Mouse (Mus musculus) stomach, embryonic 15.5 days (tissue): Measurements from ENCODE around the gene Iqgap2. TPM values are rescaled to one million over a fixed set of nuclear protein-coding genes. Genes with fewer than 3 reads are reported as not detected.

ENCODE experiments used
- ATAC-seq: fragments of 200-750 bp; cut with Nextera tagmentation; 2 replicates; pipeline ENCODE4 v1.8.0; 2017; ENCODE audit warnings: low read depth, moderate number of reproducible peaks, moderate TSS enrichment; ENCODE audit not compliant: insufficient read depth, low FRiP score
- H3K27ac ChIP-seq: fragments of 300-500 bp; sonication (generic); 2 replicates; pipeline ENCODE4 v1.5.1; 2015; ENCODE audit warnings: mild to moderate bottlenecking, inconsistent platforms
- H3K27me3 ChIP-seq: fragments of 300-500 bp; sonication (generic); replicated peaks from 2 replicates; pipeline ENCODE4 v1.6.1; 2015; ENCODE audit warnings: inconsistent platforms
- H3K36me3 ChIP-seq: fragments of 300-500 bp; sonication (generic); 2 replicates; pipeline ENCODE4 v1.6.1; 2015; ENCODE audit warnings: inconsistent platforms
- H3K4me1 ChIP-seq: fragments of 300-500 bp; sonication (generic); 2 replicates; pipeline ENCODE4 v1.6.1; 2015; ENCODE audit warnings: inconsistent platforms
- H3K4me2 ChIP-seq: fragments of 300-500 bp; sonication (generic); 2 replicates; pipeline ENCODE4 v1.6.1; 2015; ENCODE audit warnings: mild to moderate bottlenecking, inconsistent platforms
- H3K4me3 ChIP-seq: fragments of 300-500 bp; sonication (generic); replicated peaks from 2 replicates; pipeline ENCODE4 v1.5.1; 2015; ENCODE audit warnings: inconsistent platforms
- H3K9ac ChIP-seq: fragments of 300-500 bp; sonication (generic); 2 replicates; pipeline ENCODE4 v1.6.1; 2015; ENCODE audit warnings: inconsistent platforms
- H3K9me3 ChIP-seq: fragments of 300-500 bp; sonication (generic); 2 replicates; pipeline ENCODE4 v1.6.1; 2016; ENCODE audit warnings: inconsistent platforms
- WGBS: fragments of 180-500 bp; shearing (Covaris S2); methylation state at CpG from one replicate; pipeline ENCODE4 v1.1.7; 2015; 5-methylcytosine and 5-hydroxymethylcytosine counted together
- polyA plus RNA-seq: library from polyadenylated mRNA; unstranded; fragments of >200 nt; fragmentation: Nextera tagmentation; extraction: Ambion mirVana; gene quantifications from 2 replicates; pipeline ENCODE4 v1.2.1, GENCODE M21; 2015

Iqgap2 gene
- polyA plus RNA-seq, 1 experiment from 2014 or later, result 20.3 TPM

DNA sequence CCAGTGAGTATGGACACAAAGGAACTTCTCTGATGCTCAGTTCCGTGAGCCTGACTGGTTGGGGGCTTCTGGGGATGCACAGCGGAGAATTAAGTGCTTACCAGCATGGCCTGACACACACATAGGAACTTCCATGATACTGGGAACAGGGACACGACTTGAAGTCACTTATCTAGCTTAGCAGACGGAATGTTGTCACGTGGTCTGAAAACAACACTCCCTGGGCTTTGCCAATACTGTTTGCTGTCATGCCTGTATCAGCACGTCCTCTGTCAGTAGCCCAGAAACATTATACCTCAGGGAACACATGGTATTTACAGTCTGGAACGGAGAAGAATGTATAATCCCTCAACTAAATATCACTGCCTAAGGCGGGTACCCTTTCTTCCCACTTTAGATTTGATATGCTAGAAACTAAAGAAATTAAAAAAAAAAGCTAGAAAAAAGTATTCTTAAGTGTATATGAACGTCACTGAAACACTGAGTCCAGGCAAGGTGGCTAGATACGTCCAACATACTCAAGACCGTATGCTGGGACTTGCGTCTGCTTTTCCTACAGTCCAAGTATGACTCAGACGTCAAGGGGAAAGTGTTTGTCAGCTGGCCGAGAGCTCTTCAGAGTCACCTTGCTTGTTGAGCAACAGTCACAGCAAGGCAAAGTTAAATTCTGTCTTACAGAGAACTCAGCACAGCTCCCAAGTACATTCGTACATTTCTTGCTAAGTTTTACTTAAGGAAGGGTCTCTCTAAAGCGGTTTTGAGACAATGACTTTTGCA, 280.7 kb downstream of the Iqgap2 start:
- H3K9me3 ChIP-seq, result no peaks in the 10 kb centered on the region
- H3K4me2 ChIP-seq, result no peak overlapping the region
- no peak overlapping the region for H3K27ac ChIP-seq
- no peaks in the 10 kb centered on the region for H3K27me3 ChIP-seq
- H3K36me3 ChIP-seq, result no peaks in the 10 kb centered on the region
- no peaks in the 10 kb centered on the region; the same call in 1 of the 2 replicates for H3K4me1 ChIP-seq
- H3K9ac ChIP-seq, result no peak overlapping the region
- WGBS, result 78% methylated on average over 16 of the region's 16 CpGs
- no peak overlapping the region for H3K4me3 ChIP-seq
- ATAC-seq, result peak; percentile 80; the same call in 1 of the 2 replicates

DNA sequence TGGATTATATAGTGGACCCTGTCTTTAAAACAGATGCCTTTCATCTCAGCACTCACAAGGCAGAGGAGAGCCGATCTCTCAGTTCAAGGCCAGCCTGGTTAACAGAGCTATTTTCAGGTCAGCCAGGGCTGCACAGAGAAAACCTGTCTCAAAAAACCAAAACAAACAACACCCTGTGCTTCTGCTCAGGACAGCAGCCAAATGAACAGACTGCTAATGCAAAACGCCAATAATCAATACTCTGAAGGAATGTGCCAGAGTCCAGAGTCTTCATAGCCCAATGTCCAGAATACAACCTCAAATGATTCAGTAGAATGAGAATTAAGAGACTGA, 282.7 kb downstream of the Iqgap2 start:
- Histone ChIP-seq H3K9ac (no peak overlapping the region), H3K27ac (no peak overlapping the region), H3K27me3 (no peaks in the 10 kb centered on the region), H3K4me2 (no peak overlapping the region), H3K9me3 (no peaks in the 10 kb centered on the region), H3K4me1 (no peaks in the 10 kb centered on the region), H3K4me3 (no peak overlapping the region), H3K36me3 (peaks cover 6% of the 10 kb centered on the region; the same call in 1 of the 2 replicates)
- whole genome bisulfite sequencing, result 76% methylated on average over 2 of the region's 2 CpGs
- ATAC-seq, result no peak

DNA sequence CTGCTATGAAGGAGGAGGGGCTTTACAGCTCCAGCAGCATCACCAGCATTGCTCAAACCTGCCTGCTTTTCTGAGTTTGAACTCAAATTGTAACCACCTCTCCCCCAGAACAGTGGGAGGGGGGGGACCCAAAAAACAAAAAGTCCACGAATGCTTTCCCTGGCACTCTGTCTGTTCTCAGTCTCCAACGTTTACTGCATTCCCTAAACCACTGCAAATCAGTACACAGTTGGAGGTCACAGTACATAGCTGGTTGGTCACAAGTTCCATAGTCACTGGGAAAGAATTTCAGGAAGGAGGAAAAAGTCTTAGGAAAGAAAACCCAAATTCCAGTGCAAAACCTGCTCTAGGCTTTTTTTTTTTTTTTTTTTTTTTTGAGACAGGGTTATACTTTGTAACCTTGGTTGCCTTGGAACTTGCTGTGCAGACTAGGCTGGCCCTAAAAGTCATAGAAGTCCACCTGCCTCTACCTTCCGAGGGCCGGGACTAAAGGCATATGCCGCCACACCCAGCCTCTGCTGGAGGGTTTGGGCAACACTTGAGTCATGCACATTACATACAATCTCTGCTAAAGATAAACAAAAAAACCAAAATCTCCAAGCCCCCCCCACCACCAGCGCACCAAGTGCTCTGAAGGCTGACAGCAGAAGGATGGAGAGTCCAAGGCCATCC, 283.2 kb downstream of the Iqgap2 start:
- 69% methylated on average over 6 of the region's 6 CpGs for WGBS
- Histone ChIP-seq H3K4me2 (no peak overlapping the region), H3K27me3 (no peaks in the 10 kb centered on the region), H3K4me1 (no peaks in the 10 kb centered on the region), H3K9ac (no peak overlapping the region), H3K27ac (no peak overlapping the region), H3K4me3 (no peak overlapping the region), H3K9me3 (no peaks in the 10 kb centered on the region), H3K36me3 (peaks cover 10% of the 10 kb centered on the region)
- ATAC-seq, result no peak

DNA sequence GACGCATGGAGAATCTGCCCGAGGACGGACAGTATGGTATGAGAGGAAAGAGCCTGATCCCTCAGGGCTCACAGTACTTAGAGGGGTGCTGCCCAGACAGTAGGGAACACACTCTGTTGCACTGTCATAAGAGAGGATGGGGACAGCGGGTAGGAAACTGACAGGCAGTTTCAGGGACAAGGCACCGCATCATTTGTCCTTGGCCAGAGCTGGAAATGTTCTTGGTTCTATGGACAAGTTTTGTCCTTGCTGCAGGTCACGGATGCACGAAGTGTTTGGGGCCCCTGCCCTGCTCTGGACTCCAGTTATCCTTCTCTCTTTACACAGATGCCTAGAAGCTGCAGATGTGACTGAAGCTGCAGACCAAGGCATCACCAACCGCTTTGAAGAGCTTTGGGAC, 284.7 kb downstream of the Iqgap2 start:
- no peak overlapping the region for H3K4me3 ChIP-seq
- no peak overlapping the region for H3K4me2 ChIP-seq
- peaks cover 17% of the 10 kb centered on the region for H3K36me3 ChIP-seq
- 94% methylated on average over 8 of the region's 8 CpGs for WGBS
- H3K9ac ChIP-seq, result no peak overlapping the region
- H3K4me1 ChIP-seq, result no peaks in the 10 kb centered on the region
- no peaks in the 10 kb centered on the region for H3K27me3 ChIP-seq
- ATAC-seq, result no peak
- H3K9me3 ChIP-seq, result no peaks in the 10 kb centered on the region
- no peak overlapping the region for H3K27ac ChIP-seq

DNA sequence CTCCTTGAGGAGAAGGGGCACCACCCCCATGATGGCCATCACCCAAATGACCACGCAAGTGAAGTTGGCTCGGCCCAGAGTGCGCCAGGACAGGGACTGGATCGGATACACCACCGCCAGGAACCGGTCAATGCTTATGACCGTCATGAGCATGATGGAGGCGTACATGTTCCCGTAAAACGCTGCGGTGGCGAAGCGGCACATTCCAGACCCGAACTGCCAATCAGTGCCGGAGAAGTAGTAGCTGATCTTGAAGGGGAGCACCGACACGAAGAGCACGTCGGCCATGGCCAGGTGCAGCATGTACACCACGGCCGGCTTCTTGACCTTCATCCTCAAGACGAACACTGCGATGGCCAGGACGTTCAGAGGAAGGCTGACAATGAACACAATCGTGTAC, 287.4 kb downstream of the Iqgap2 start:
- 97% methylated on average over 25 of the region's 25 CpGs for WGBS
- H3K9ac ChIP-seq, result no peak overlapping the region
- no peak for ATAC-seq
- no peaks in the 10 kb centered on the region for H3K4me1 ChIP-seq
- H3K4me3 ChIP-seq, result no peak overlapping the region
- no peaks in the 10 kb centered on the region for H3K27me3 ChIP-seq
- H3K36me3 ChIP-seq, result peaks cover 17% of the 10 kb centered on the region
- H3K27ac ChIP-seq, result no peak overlapping the region
- H3K9me3 ChIP-seq, result no peaks in the 10 kb centered on the region
- H3K4me2 ChIP-seq, result no peak overlapping the region

DNA sequence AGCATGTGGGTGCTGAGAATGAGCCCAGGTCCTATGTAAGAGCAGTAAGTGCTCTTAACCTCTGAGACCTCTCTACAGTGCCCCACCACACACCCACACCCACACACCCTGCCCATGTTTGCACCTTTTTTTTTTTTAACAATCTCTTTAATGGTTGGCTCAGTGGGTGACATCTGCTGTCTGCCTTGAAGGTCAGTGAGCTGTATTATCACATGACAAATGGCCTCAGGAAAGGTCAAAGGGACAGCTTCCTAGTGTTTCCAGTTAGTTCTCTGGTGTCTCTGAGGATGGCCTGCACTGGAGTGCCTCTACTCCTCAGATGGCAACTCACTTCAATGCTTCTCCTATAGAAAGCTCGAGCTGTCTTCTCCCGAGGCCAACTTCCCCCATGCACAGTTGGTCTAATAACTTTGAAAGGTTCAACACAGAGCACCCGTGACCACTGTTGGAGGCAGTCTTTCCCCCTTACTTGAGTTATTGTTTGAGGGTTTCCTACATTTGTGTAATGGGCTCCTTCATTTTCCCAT, 291.8 kb downstream of the Iqgap2 start:
- Histone ChIP-seq H3K27ac (no peak overlapping the region), H3K4me1 (no peaks in the 10 kb centered on the region), H3K4me2 (no peak overlapping the region), H3K9me3 (no peaks in the 10 kb centered on the region), H3K27me3 (no peaks in the 10 kb centered on the region), H3K36me3 (peaks cover 17% of the 10 kb centered on the region), H3K4me3 (no peak overlapping the region), H3K9ac (no peak overlapping the region)
- 62% methylated on average over 3 of the region's 3 CpGs for WGBS
- ATAC-seq, result no peak

DNA sequence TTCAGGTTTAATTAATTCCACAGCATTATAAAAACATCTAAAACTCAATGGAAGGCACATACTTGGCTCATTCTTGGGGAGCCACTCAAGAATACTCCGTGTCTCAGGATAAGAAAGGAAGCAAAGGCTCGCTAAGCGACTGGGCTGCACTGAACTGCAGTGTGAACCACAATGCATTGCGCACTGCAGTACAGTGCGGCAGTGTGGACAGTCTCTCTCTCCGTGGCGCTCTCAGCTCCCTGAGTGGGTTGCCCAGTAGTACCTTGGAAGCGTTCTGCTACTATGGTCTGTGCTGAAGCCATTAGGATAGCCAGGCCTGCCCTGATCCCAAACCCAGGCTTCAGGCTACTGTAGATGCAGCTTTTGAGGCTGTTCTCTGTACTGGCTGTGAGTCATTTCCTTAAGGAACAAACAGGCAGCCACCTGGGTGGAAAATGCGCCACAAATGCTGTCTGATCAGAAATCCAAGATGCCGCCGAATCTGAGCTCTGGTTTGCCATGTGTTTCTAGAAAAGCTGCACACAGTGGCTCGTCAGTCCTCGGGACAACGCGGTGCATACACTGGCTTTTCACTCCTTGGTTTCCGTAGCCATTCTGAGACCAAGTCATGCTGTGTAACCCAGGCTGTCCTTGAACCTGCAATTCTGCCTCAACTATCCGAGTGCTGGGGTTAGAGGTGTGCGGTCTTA, 293.3 kb downstream of the Iqgap2 start:
- Histone ChIP-seq H3K9ac (no peak overlapping the region), H3K27ac (no peak overlapping the region), H3K4me2 (no peak overlapping the region), H3K9me3 (no peaks in the 10 kb centered on the region), H3K36me3 (peaks cover 5% of the 10 kb centered on the region), H3K4me1 (no peaks in the 10 kb centered on the region), H3K27me3 (no peaks in the 10 kb centered on the region), H3K4me3 (no peak overlapping the region)
- 83% methylated on average over 18 of the region's 18 CpGs for WGBS
- no peak for ATAC-seq

DNA sequence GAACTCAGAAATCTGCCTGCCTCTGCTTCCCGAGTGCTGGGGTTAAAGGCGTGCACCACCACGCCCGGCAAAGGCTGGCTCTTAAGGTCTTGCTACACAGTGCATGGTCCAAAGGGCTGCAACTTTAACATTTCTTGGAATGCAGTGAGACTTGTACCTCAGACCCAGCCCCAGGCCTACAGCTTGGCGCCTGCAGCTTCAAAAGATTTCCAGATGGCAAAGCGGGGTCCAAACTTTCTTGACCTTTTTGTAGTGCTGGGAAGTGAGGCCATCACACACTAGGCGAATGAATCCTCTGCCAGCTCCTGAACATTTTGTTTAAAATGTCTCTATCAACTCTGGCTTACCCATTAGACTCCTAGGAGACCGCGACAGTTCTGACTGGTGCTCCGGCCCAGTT, 294.1 kb downstream of the Iqgap2 start:
- no peaks in the 10 kb centered on the region for H3K27me3 ChIP-seq

DNA sequence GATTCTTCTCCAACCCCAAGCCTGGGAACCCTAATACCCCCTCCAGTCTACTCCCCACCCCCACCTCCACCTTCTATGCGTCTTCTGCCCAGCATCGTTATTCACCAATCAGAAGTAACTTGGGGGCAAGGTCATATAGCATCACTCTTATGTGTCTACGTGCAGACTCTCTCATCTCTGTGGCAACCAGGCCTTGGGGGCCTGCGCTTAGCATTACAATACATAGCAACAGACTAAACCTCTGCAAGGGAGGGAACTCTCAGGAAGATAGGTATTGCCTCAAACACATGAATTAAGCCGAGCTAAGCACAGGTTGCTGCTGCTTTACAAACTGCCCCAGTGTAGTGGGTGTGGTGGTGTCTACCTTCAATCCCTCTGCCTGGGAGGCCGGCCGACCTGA, 295.0 kb downstream of the Iqgap2 start:
- H3K4me1 ChIP-seq, result no peaks in the 10 kb centered on the region
- H3K4me2 ChIP-seq, result no peak overlapping the region
- no peak overlapping the region for H3K4me3 ChIP-seq
- no peaks in the 10 kb centered on the region for H3K9me3 ChIP-seq
- no peak overlapping the region for H3K27ac ChIP-seq
- H3K27me3 ChIP-seq, result no peaks in the 10 kb centered on the region
- 76% methylated on average over 7 of the region's 7 CpGs for WGBS
- no peak for ATAC-seq
- no peak overlapping the region for H3K9ac ChIP-seq
- H3K36me3 ChIP-seq, result no peaks in the 10 kb centered on the region

More for the DNA sequence above, 294.1 kb downstream of the Iqgap2 start:
- Histone ChIP-seq H3K4me3 (no peak overlapping the region), H3K9me3 (no peaks in the 10 kb centered on the region), H3K9ac (no peak overlapping the region), H3K27ac (no peak overlapping the region), H3K4me1 (no peaks in the 10 kb centered on the region), H3K4me2 (no peak overlapping the region), H3K36me3 (peaks cover 3% of the 10 kb centered on the region; the same call in 1 of the 2 replicates)
- no peak for ATAC-seq
- WGBS, result 84% methylated on average over 10 of the region's 10 CpGs

DNA sequence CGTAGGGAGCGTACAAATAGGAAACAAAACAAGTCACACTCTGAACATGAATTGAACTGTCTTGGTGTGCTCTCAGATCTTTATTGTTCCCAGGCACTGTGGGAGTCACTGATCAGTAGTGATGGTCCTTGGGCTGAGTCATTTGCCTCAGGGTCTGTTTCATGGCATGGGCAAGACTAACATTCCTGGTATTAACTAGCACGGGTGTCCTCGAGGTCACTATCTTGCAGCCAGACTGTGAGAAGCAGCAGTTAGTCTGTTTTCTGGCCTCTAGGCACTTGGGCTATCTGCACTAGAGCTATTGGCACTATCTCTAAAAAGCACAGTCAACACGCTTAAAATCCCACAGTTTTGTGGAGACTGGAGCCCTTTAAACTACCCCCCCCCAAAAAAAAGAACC, 295.8 kb downstream of the Iqgap2 start:
- Histone ChIP-seq H3K4me3 (no peak overlapping the region), H3K9ac (no peak overlapping the region), H3K9me3 (no peaks in the 10 kb centered on the region), H3K4me2 (no peak overlapping the region), H3K27ac (no peak overlapping the region), H3K36me3 (no peaks in the 10 kb centered on the region), H3K4me1 (no peaks in the 10 kb centered on the region), H3K27me3 (no peaks in the 10 kb centered on the region)
- WGBS, result 74% methylated on average over 5 of the region's 5 CpGs
- ATAC-seq, result no peak

DNA sequence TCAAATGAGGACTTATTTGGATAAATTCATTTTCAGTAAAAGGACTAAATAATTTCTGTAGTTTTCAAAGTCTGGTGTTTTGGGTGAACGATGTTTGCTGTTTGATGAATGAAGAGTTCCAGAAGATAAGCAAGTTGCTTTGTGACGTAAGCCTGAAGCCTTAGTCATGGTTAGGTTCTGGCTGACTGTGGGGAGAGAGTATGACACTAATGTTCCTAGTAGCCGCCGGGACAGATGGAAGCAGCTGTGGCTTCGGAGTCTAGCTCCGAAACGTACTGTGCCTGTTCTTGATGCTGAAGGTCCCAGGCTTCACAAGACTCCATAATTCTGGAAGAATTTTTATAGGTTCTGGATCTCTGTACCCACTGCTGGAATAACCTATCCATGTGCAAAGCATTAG, 296.3 kb downstream of the Iqgap2 start:
- H3K9ac ChIP-seq, result no peak overlapping the region
- H3K4me1 ChIP-seq, result no peaks in the 10 kb centered on the region
- no peak overlapping the region for H3K4me3 ChIP-seq
- WGBS, result 62% methylated on average over 7 of the region's 7 CpGs
- no peaks in the 10 kb centered on the region for H3K27me3 ChIP-seq
- H3K36me3 ChIP-seq, result no peaks in the 10 kb centered on the region
- H3K27ac ChIP-seq, result no peak overlapping the region
- no peak for ATAC-seq
- H3K4me2 ChIP-seq, result no peak overlapping the region
- no peaks in the 10 kb centered on the region for H3K9me3 ChIP-seq

DNA sequence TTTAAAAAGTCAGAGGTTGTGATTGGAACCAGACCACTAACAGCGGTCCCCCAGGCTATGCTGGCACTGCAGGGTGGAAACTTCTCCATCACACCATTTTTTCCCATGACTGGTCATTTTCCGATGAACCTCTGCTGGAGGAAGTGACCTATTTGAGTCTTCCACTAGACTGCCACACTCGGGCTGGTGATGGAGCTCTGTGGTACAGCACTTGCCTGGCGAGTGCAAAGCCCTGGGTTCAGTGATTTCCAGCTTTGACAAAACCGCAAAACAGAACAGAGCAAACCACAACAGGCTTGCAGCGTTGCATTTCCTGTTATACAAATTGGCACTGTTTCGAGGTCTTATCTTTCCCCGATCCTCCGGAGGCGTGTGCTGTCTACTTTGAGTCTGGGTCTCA, 298.9 kb downstream of the Iqgap2 start:
- no peak for ATAC-seq

More for the DNA sequence above, 298.9 kb downstream of the Iqgap2 start:
- Histone ChIP-seq H3K9me3 (no peaks in the 10 kb centered on the region), H3K4me2 (no peak overlapping the region), H3K9ac (no peak overlapping the region), H3K36me3 (no peaks in the 10 kb centered on the region), H3K4me3 (no peak overlapping the region), H3K27ac (no peak overlapping the region), H3K4me1 (no peaks in the 10 kb centered on the region), H3K27me3 (no peaks in the 10 kb centered on the region)
- WGBS, result 69% methylated on average over 10 of the region's 10 CpGs
